Mouse (Mus musculus): ENCODE data around the gene Rtraf. TPM values are rescaled to one million over a fixed set of nuclear protein-coding genes. Genes with fewer than 3 reads are reported as not detected.
"Not testable (repeated sequence)": the region's sequence is repeated elsewhere in the genome, so short reads cannot be mapped to it uniquely, and the experiment has no call there.

The Rtraf gene
- polyA plus RNA-seq (2015; fragmentation: Nextera tagmentation; extraction: Ambion mirVana): 138 and 143 TPM in 2 replicates

GRCm38 (mm10) chr14:19823321-19824142, at the start of gene Rtraf:
Rtraf (minus strand) TSS chr14:19823824.
- peak; percentile 98 for ATAC-seq
- H3K36me3 ChIP-seq (ENCODE audit: control insufficient read depth, insufficient read depth, low read length): peaks cover 14% of the 10 kb centered on the region
- no peaks in the 10 kb centered on the region for H3K9me3 ChIP-seq (replicated peaks; ENCODE audit: control insufficient read depth, low read length, poor library complexity, severe bottlenecking)
- peak within 1 kb of the TSS; percentile 83 for H3K27ac ChIP-seq (ENCODE audit: low read length)
- H3K4me2 ChIP-seq (ENCODE audit: low read length): peak within 1 kb of the TSS; percentile 88
- WGBS: under 1% methylated on average over 78 of the region's 80 CpGs
- peaks cover 17% of the 10 kb centered on the region for H3K4me1 ChIP-seq (ENCODE audit: control insufficient read depth, insufficient read depth, low read length)
- peak within 1 kb of the TSS; percentile 97 for H3K4me3 ChIP-seq (ENCODE audit: low read depth, low read length)
- H3K9ac ChIP-seq (ENCODE audit: low read depth, low read length): peak within 1 kb of the TSS; percentile 92
- H3K27me3 ChIP-seq (ENCODE audit: control insufficient read depth, insufficient read depth, low read depth, low read length): no peaks in the 10 kb centered on the region

- H3K9ac ChIP-seq (ENCODE audit: low read depth, low read length): no peak overlapping the region
- no peaks in the 10 kb centered on the region for H3K36me3 ChIP-seq (ENCODE audit: control insufficient read depth, insufficient read depth, low read length)
- no peak for ATAC-seq
- no peaks in the 10 kb centered on the region for H3K27me3 ChIP-seq (ENCODE audit: control insufficient read depth, insufficient read depth, low read depth, low read length)
- 72% methylated on average over 5 of the region's 5 CpGs for WGBS
- H3K27ac ChIP-seq (ENCODE audit: low read length): peak overlapping the region; percentile 42; the same call in 1 of the 2 replicates
- H3K4me2 ChIP-seq (ENCODE audit: low read length): no peak overlapping the region
- H3K9me3 ChIP-seq (replicated peaks; ENCODE audit: control insufficient read depth, low read length, poor library complexity, severe bottlenecking): no peaks in the 10 kb centered on the region
- H3K4me3 ChIP-seq (ENCODE audit: low read depth, low read length): no peak overlapping the region
- H3K4me1 ChIP-seq (ENCODE audit: control insufficient read depth, insufficient read depth, low read length): peaks cover 3% of the 10 kb centered on the region; the same call in 1 of the 2 replicates
Measured at GRCm38 (mm10) chr14:19867286-19867935, 43.8 kb upstream of the Rtraf start.

- not testable (repeated sequence) for H3K9me3 ChIP-seq (replicated peaks; ENCODE audit: control insufficient read depth, low read length, poor library complexity, severe bottlenecking); H3K27ac ChIP-seq (ENCODE audit: low read length); H3K9ac ChIP-seq (ENCODE audit: low read depth, low read length); ATAC-seq; H3K36me3 ChIP-seq (ENCODE audit: control insufficient read depth, insufficient read depth, low read length); H3K4me3 ChIP-seq (ENCODE audit: low read depth, low read length); H3K27me3 ChIP-seq (ENCODE audit: control insufficient read depth, insufficient read depth, low read depth, low read length); H3K4me1 ChIP-seq (ENCODE audit: control insufficient read depth, insufficient read depth, low read length); H3K4me2 ChIP-seq (ENCODE audit: low read length)
- whole genome bisulfite sequencing: 94% methylated on average over 9 of the region's 9 CpGs
Measured at GRCm38 (mm10) chr14:19865121-19865520, 41.5 kb upstream of the Rtraf start.

GRCm38 (mm10) chr14:19861311-19862080, 37.9 kb upstream of the Rtraf start:
- WGBS: 89% methylated on average over 8 of the region's 8 CpGs
- H3K36me3 ChIP-seq (ENCODE audit: control insufficient read depth, insufficient read depth, low read length): no peaks in the 10 kb centered on the region
- H3K4me3 ChIP-seq (ENCODE audit: low read depth, low read length): no peak overlapping the region
- H3K4me1 ChIP-seq (ENCODE audit: control insufficient read depth, insufficient read depth, low read length): no peaks in the 10 kb centered on the region
- no peaks in the 10 kb centered on the region for H3K9me3 ChIP-seq (replicated peaks; ENCODE audit: control insufficient read depth, low read length, poor library complexity, severe bottlenecking)
- no peaks in the 10 kb centered on the region for H3K27me3 ChIP-seq (ENCODE audit: control insufficient read depth, insufficient read depth, low read depth, low read length)
- H3K27ac ChIP-seq (ENCODE audit: low read length): no peak overlapping the region
- ATAC-seq: no peak
- H3K4me2 ChIP-seq (ENCODE audit: low read length): no peak overlapping the region
- H3K9ac ChIP-seq (ENCODE audit: low read depth, low read length): no peak overlapping the region

- Histone ChIP-seq H3K4me2 (ENCODE audit: low read length) (no peak overlapping the region), H3K9me3 (replicated peaks; ENCODE audit: control insufficient read depth, low read length, poor library complexity, severe bottlenecking) (no peaks in the 10 kb centered on the region), H3K9ac (ENCODE audit: low read depth, low read length) (no peak overlapping the region), H3K27ac (ENCODE audit: low read length) (no peak overlapping the region), H3K4me3 (ENCODE audit: low read depth, low read length) (no peak overlapping the region), H3K4me1 (ENCODE audit: control insufficient read depth, insufficient read depth, low read length) (no peaks in the 10 kb centered on the region), H3K27me3 (ENCODE audit: control insufficient read depth, insufficient read depth, low read depth, low read length) (no peaks in the 10 kb centered on the region), H3K36me3 (ENCODE audit: control insufficient read depth, insufficient read depth, low read length) (no peaks in the 10 kb centered on the region)
- ATAC-seq: no peak
- WGBS: 93% methylated on average over 4 of the region's 4 CpGs
Measured at GRCm38 (mm10) chr14:19860281-19860680, 36.7 kb upstream of the Rtraf start.

GRCm38 (mm10) chr14:19858808-19859776, 35.5 kb upstream of the Rtraf start:
- H3K36me3 ChIP-seq (ENCODE audit: control insufficient read depth, insufficient read depth, low read length): no peaks in the 10 kb centered on the region
- ATAC-seq: peak; percentile 39; the same call in 1 of the 2 replicates
- whole genome bisulfite sequencing: 53% methylated on average over 8 of the region's 8 CpGs

GRCm38 (mm10) chr14:19858279-19858678, 34.7 kb upstream of the Rtraf start:
- no peak overlapping the region for H3K27ac ChIP-seq (ENCODE audit: low read length)
- H3K36me3 ChIP-seq (ENCODE audit: control insufficient read depth, insufficient read depth, low read length): no peaks in the 10 kb centered on the region
- no peaks in the 10 kb centered on the region for H3K4me1 ChIP-seq (ENCODE audit: control insufficient read depth, insufficient read depth, low read length)
- 75% methylated on average over 2 of the region's 2 CpGs for WGBS
- no peak overlapping the region for H3K4me2 ChIP-seq (ENCODE audit: low read length)
- no peaks in the 10 kb centered on the region for H3K27me3 ChIP-seq (ENCODE audit: control insufficient read depth, insufficient read depth, low read depth, low read length)
- no peaks in the 10 kb centered on the region for H3K9me3 ChIP-seq (replicated peaks; ENCODE audit: control insufficient read depth, low read length, poor library complexity, severe bottlenecking)
- H3K4me3 ChIP-seq (ENCODE audit: low read depth, low read length): no peak overlapping the region
- ATAC-seq: no peak; the same call in 1 of the 2 replicates
- H3K9ac ChIP-seq (ENCODE audit: low read depth, low read length): no peak overlapping the region

More at GRCm38 (mm10) chr14:19858808-19859776, 35.5 kb upstream of the Rtraf start:
- H3K27ac ChIP-seq (ENCODE audit: low read length): no peak overlapping the region
- H3K4me3 ChIP-seq (ENCODE audit: low read depth, low read length): no peak overlapping the region
- H3K4me2 ChIP-seq (ENCODE audit: low read length): no peak overlapping the region
- no peaks in the 10 kb centered on the region for H3K27me3 ChIP-seq (ENCODE audit: control insufficient read depth, insufficient read depth, low read depth, low read length)
- H3K4me1 ChIP-seq (ENCODE audit: control insufficient read depth, insufficient read depth, low read length): no peaks in the 10 kb centered on the region
- H3K9me3 ChIP-seq (replicated peaks; ENCODE audit: control insufficient read depth, low read length, poor library complexity, severe bottlenecking): no peaks in the 10 kb centered on the region
- H3K9ac ChIP-seq (ENCODE audit: low read depth, low read length): no peak overlapping the region

GRCm38 (mm10) chr14:19853471-19853870, 29.8 kb upstream of the Rtraf start:
- no peak overlapping the region for H3K27ac ChIP-seq (ENCODE audit: low read length)
- no peak for ATAC-seq

More at GRCm38 (mm10) chr14:19853471-19853870, 29.8 kb upstream of the Rtraf start:
- WGBS: 39% methylated on average over 3 of the region's 3 CpGs
- H3K4me2 ChIP-seq (ENCODE audit: low read length): no peak overlapping the region
- H3K27me3 ChIP-seq (ENCODE audit: control insufficient read depth, insufficient read depth, low read depth, low read length): no peaks in the 10 kb centered on the region
- no peaks in the 10 kb centered on the region for H3K4me1 ChIP-seq (ENCODE audit: control insufficient read depth, insufficient read depth, low read length)
- H3K36me3 ChIP-seq (ENCODE audit: control insufficient read depth, insufficient read depth, low read length): no peaks in the 10 kb centered on the region
- no peaks in the 10 kb centered on the region for H3K9me3 ChIP-seq (replicated peaks; ENCODE audit: control insufficient read depth, low read length, poor library complexity, severe bottlenecking)
- no peak overlapping the region for H3K4me3 ChIP-seq (ENCODE audit: low read depth, low read length)
- no peak overlapping the region for H3K9ac ChIP-seq (ENCODE audit: low read depth, low read length)
